Mouse (Mus musculus): ENCODE results near the gene Rb1. TPM values are rescaled to one million over a fixed set of nuclear protein-coding genes. Genes with fewer than 3 reads are reported as not detected.
A peak's percentile ranks its signal among the peaks of the same experiment; 100 is the strongest.

Rb1 gene
- polyA plus RNA-seq, 2 experiments from 2014 or later = 12.1 to 92.0 TPM

GRCm38 (mm10) chr14:73334926-73335805 is 9.5 kb upstream of the Rb1 start:
- peak; percentile 33 for ATAC-seq

- ATAC-seq = peak; percentile 30
Measured at GRCm38 (mm10) chr14:73333880-73334279, 8.3 kb upstream of the Rb1 start.

- ATAC-seq = no peak
Measured at GRCm38 (mm10) chr14:73331386-73331785, 5.8 kb upstream of the Rb1 start.

- no peak for ATAC-seq
Measured at GRCm38 (mm10) chr14:73329871-73330270, 4.2 kb upstream of the Rb1 start.

GRCm38 (mm10) chr14:73326511-73326910 is 889 bp upstream of the Rb1 start:
- ATAC-seq = peak; percentile 18

GRCm38 (mm10) chr14:73324634-73325455 is 777 bp downstream of the Rb1 start:
- ATAC-seq = peak; percentile 17

- no peak for ATAC-seq
Measured at GRCm38 (mm10) chr14:73323965-73324364, 1.7 kb downstream of the Rb1 start.

- no peak for ATAC-seq
Measured at GRCm38 (mm10) chr14:73322142-73322541, 3.5 kb downstream of the Rb1 start.

GRCm38 (mm10) chr14:73316933-73317332 is 8.7 kb downstream of the Rb1 start:
- no peak for ATAC-seq

GRCm38 (mm10) chr14:73313864-73314263 is 11.8 kb downstream of the Rb1 start:
- ATAC-seq = no peak

- ATAC-seq = no peak
Measured at GRCm38 (mm10) chr14:73313396-73313795, 12.2 kb downstream of the Rb1 start.

GRCm38 (mm10) chr14:73312909-73313308 is 12.7 kb downstream of the Rb1 start:
- no peak for ATAC-seq

- no peak for ATAC-seq
Measured at GRCm38 (mm10) chr14:73307490-73307889, 18.1 kb downstream of the Rb1 start.

- ATAC-seq = peak; percentile 82
Measured at GRCm38 (mm10) chr14:73303193-73303592, 22.4 kb downstream of the Rb1 start.

- ATAC-seq = no peak
Measured at GRCm38 (mm10) chr14:73301856-73302255, 23.8 kb downstream of the Rb1 start.

- ATAC-seq = no peak
Measured at GRCm38 (mm10) chr14:73295512-73295911, 30.1 kb downstream of the Rb1 start.

- no peak for ATAC-seq
Measured at GRCm38 (mm10) chr14:73293616-73294015, 32.0 kb downstream of the Rb1 start.

GRCm38 (mm10) chr14:73292434-73292833 is 33.2 kb downstream of the Rb1 start:
- no peak for ATAC-seq

GRCm38 (mm10) chr14:73289915-73290314 is 35.7 kb downstream of the Rb1 start:
- ATAC-seq = peak; percentile 83

- no peak for ATAC-seq
Measured at GRCm38 (mm10) chr14:73280996-73281395, 44.6 kb downstream of the Rb1 start.

GRCm38 (mm10) chr14:73279096-73279495 is 46.5 kb downstream of the Rb1 start:
- ATAC-seq = no peak

GRCm38 (mm10) chr14:73271807-73272206 is 53.8 kb downstream of the Rb1 start:
- no peak for ATAC-seq

- ATAC-seq = no peak
Measured at GRCm38 (mm10) chr14:73266166-73266565, 59.5 kb downstream of the Rb1 start.

GRCm38 (mm10) chr14:73262210-73262609 is 63.4 kb downstream of the Rb1 start:
- ATAC-seq = no peak
